In genomic region chr9:22070791-22071573, GRCm38 (mm10) we compare ENCODE assay signal across 1 mouse cellular context.
TF ChIP-seq lines count a peak whose summit lies in the region.

Gm49318 (minus strand) TSS chr9:22071259.
Zfp653 (minus strand) TSS chr9:22071376.

TF ChIP-seq in CH12.LX, 34 proteins besides CTCF, POLR2A, EP300 and RAD21:
- TF ChIP-seq KAT2A (IDR thresholded peaks at IDR 0.05; ENCODE audit: insufficient replicate concordance, low read length) (peak; percentile 70; the same call in 1 of the 2 replicates), HCFC1 (IDR thresholded peaks at IDR 0.05; ENCODE audit: low read depth, low read length) (peak; percentile 89), RCOR1 (conservative IDR thresholded peaks at IDR 0.05; ENCODE audit: low read depth, low read length) (no peak), ETS1 (conservative IDR thresholded peaks at IDR 0.05; ENCODE audit: low read depth, low read length) (no peak), BHLHE40 (IDR thresholded peaks at IDR 0.05; ENCODE audit: low read depth, low read length) (peak; percentile 10; the same call in 1 of the 2 replicates), USF2 (conservative IDR thresholded peaks at IDR 0.05; ENCODE audit: low read depth, low read length) (no peak), NELFE (IDR thresholded peaks at IDR 0.05; ENCODE audit: low read depth, low read length) (peak; percentile 50; the same call in 1 of the 2 replicates), MEF2A (IDR thresholded peaks at IDR 0.05; ENCODE audit: borderline replicate concordance, low read depth, low read length) (peak; percentile 30; the same call in 1 of the 2 replicates), TCF12 (IDR thresholded peaks at IDR 0.05; ENCODE audit: low read depth, low read length) (peak; percentile 70; the same call in 1 of the 2 replicates), MXI1 (IDR thresholded peaks at IDR 0.05; ENCODE audit: low read depth, low read length) (peak; percentile 89), GABPA (IDR thresholded peaks at IDR 0.05; ENCODE audit: insufficient replicate concordance, low read depth, low read length) (no peak; the same call in 1 of the 2 replicates), SMC3 (IDR thresholded peaks at IDR 0.05; ENCODE audit: low read depth, low read length) (no peak), ZMIZ1 (IDR thresholded peaks at IDR 0.05; ENCODE audit: low read depth, low read length) (no peak; the same call in 1 of the 2 replicates), SIN3A (IDR thresholded peaks at IDR 0.05; ENCODE audit: low read length) (peak; percentile 84), POLR2AphosphoS2 (IDR thresholded peaks at IDR 0.05; ENCODE audit: low read depth, low read length) (0 out of 2 replicates have a peak, but pooled peaks have one; percentile 32), E2F4 (IDR thresholded peaks at IDR 0.05; ENCODE audit: insufficient replicate concordance, low read depth, low read length) (0 out of 2 replicates have a peak, but pooled peaks have one; percentile 71), MAFK (IDR thresholded peaks at IDR 0.05; ENCODE audit: insufficient replicate concordance, low read length) (no peak), JUN (IDR thresholded peaks at IDR 0.05; ENCODE audit: insufficient read depth, low read depth, low read length) (no peak), UBTF (IDR thresholded peaks at IDR 0.05; ENCODE audit: low read depth, low read length) (no peak), NRF1 (IDR thresholded peaks at IDR 0.05; ENCODE audit: low read depth, low read length) (peak; percentile 97), ELF1 (IDR thresholded peaks at IDR 0.05; ENCODE audit: low read depth, low read length) (peak; percentile 84)
